Mouse (Mus musculus) lung, embryonic 15.5 days (tissue): ENCODE measurements at regions not wholly inside any gene's neighbourhood (a gene's known extent, or its start where the extent isn't known, plus 50 kb on each side); places are given as distances from the start of the nearest gene placed in this dataset.

Experiments
- ATAC-seq: fragments of 200-750 bp; cut with Nextera tagmentation; 2 replicates; pipeline ENCODE4 v1.8.0; 2017; ENCODE audit warnings: moderate number of reproducible peaks, borderline replicate concordance; ENCODE audit not compliant: low FRiP score, low TSS enrichment; ENCODE audit errors: extremely low read depth
- H3K27ac ChIP-seq: fragments of 300-500 bp; sonication (generic); 2 replicates; pipeline ENCODE4 v1.5.1; 2015; ENCODE audit warnings: moderate library complexity, mild to moderate bottlenecking, inconsistent platforms
- H3K27me3 ChIP-seq: fragments of 300-500 bp; sonication (generic); 2 replicates; pipeline ENCODE4 v1.6.1; 2015; ENCODE audit warnings: inconsistent platforms
- H3K36me3 ChIP-seq: fragments of 300-500 bp; sonication (generic); 2 replicates; pipeline ENCODE4 v1.6.1; 2015; ENCODE audit warnings: inconsistent platforms
- H3K4me1 ChIP-seq: fragments of 300-500 bp; sonication (generic); 2 replicates; pipeline ENCODE4 v1.6.1; 2015; ENCODE audit warnings: inconsistent platforms
- H3K4me2 ChIP-seq: fragments of 300-500 bp; sonication (generic); 2 replicates; pipeline ENCODE4 v1.6.1; 2015; ENCODE audit warnings: inconsistent platforms, mild to moderate bottlenecking, moderate library complexity
- H3K4me3 ChIP-seq: fragments of 300-500 bp; sonication (generic); 2 replicates; pipeline ENCODE4 v1.5.1; 2015; ENCODE audit warnings: mild to moderate bottlenecking, inconsistent platforms
- H3K9ac ChIP-seq: fragments of 300-500 bp; sonication (generic); 2 replicates; pipeline ENCODE4 v1.6.1; 2015; ENCODE audit warnings: inconsistent platforms
- H3K9me3 ChIP-seq: fragments of 300-500 bp; sonication (generic); 2 replicates; pipeline ENCODE4 v1.6.1; 2016; ENCODE audit warnings: inconsistent platforms
- WGBS: fragments of 180-500 bp; shearing (Covaris S2); methylation state at CpG from one replicate; pipeline ENCODE4 v1.1.7; 2015; 5-methylcytosine and 5-hydroxymethylcytosine counted together

DNA sequence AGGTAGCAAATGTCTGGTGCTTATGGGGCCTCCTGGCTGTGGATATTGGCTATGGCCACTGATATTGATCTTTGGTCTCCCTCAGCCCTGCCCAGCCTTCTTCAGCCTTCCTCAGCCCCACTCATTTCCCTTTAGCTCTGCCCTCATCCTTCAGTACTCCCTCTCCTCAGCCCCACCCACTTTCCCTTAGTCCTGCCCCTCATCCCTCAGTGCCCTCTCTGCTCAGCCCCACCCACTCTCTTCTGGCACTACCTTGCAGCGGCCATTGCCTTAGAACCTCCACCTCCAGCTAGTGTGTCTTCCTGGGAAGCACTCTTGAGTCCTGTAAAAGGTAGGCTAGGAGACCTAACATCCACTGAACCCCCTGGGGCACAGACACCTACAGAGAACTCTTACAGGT, 331.9 kb upstream of the Dio3 start:
- no peaks in the 10 kb centered on the region for H3K9me3 ChIP-seq
- 48% methylated on average over 1 of the region's 1 CpGs for WGBS
- H3K4me3 ChIP-seq = no peak overlapping the region
- H3K9ac ChIP-seq = no peak overlapping the region
- H3K36me3 ChIP-seq = no peaks in the 10 kb centered on the region
- no peak for ATAC-seq
- H3K27ac ChIP-seq = no peak overlapping the region
- H3K27me3 ChIP-seq = no peaks in the 10 kb centered on the region
- peaks cover 33% of the 10 kb centered on the region for H3K4me1 ChIP-seq
- no peak overlapping the region for H3K4me2 ChIP-seq

DNA sequence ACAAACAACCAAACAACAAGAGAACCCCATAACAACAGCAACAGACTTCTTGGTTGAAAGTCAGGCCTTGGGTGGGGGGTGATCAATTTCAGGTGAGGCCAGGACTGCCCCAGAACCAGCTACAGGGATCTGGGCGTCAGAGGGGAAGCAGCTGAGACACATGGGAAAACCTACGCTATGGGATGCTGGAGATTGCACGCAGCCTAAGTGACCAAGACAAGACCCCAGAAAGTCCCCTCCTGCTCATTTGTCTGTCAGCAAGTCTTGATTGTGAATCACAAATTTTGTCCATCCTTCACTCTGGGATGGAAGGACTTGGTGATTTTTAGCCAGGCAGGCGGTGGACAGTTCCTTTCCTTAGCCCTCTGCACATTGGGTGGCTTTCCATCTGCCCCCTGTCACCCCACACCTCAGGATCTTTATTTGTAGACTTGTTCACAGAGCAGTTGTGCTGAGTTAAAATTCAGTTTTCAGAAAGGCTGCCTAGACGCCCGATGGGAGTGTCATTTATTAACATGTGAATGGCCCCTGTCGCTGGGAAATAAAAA, 330.9 kb upstream of the Dio3 start:
- H3K9ac ChIP-seq = no peak overlapping the region
- ATAC-seq = peak; percentile 43; the same call in 1 of the 2 replicates
- H3K36me3 ChIP-seq = no peaks in the 10 kb centered on the region
- H3K9me3 ChIP-seq = no peaks in the 10 kb centered on the region
- no peak overlapping the region for H3K4me2 ChIP-seq
- H3K27me3 ChIP-seq = no peaks in the 10 kb centered on the region
- H3K4me1 ChIP-seq = peaks cover 33% of the 10 kb centered on the region
- H3K4me3 ChIP-seq = no peak overlapping the region
- 28% methylated on average over 7 of the region's 7 CpGs for WGBS
- peak overlapping the region; percentile 13; the same call in 1 of the 2 replicates for H3K27ac ChIP-seq

DNA sequence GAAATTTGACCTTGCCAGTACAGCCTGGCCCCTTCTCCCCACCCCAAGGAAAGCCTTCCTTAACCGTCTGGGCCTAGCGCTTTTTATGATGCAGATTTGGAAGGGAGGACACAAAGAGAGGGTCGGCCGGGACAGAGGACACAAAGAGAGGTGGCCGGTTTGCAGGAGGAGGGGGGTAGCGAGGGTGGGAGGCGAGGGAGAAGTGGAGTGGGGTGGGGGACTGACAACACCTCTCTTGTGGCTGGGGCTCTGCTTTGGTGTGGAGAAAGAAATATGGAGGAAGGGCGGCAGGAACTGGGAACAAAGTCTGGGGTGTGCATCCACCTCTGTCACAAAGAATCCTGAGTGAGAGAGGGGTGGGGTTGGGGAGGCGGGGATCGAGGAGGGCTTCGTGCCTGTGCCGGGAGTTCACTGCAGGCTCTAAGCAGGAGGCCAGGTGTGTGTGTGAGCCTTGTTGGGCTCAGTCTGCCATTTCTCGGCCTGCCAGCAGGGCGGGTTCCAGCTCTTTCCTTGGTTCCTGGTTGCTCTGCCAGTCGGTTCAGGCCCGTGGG, 330.4 kb upstream of the Dio3 start:
- WGBS = 19% methylated on average over 16 of the region's 16 CpGs
- no peaks in the 10 kb centered on the region for H3K36me3 ChIP-seq
- ATAC-seq = peak; percentile 15; the same call in 1 of the 2 replicates
- H3K4me3 ChIP-seq = no peak overlapping the region
- H3K27ac ChIP-seq = no peak overlapping the region
- H3K9me3 ChIP-seq = no peaks in the 10 kb centered on the region
- no peak overlapping the region for H3K4me2 ChIP-seq
- H3K27me3 ChIP-seq = no peaks in the 10 kb centered on the region
- peaks cover 33% of the 10 kb centered on the region for H3K4me1 ChIP-seq
- no peak overlapping the region for H3K9ac ChIP-seq

DNA sequence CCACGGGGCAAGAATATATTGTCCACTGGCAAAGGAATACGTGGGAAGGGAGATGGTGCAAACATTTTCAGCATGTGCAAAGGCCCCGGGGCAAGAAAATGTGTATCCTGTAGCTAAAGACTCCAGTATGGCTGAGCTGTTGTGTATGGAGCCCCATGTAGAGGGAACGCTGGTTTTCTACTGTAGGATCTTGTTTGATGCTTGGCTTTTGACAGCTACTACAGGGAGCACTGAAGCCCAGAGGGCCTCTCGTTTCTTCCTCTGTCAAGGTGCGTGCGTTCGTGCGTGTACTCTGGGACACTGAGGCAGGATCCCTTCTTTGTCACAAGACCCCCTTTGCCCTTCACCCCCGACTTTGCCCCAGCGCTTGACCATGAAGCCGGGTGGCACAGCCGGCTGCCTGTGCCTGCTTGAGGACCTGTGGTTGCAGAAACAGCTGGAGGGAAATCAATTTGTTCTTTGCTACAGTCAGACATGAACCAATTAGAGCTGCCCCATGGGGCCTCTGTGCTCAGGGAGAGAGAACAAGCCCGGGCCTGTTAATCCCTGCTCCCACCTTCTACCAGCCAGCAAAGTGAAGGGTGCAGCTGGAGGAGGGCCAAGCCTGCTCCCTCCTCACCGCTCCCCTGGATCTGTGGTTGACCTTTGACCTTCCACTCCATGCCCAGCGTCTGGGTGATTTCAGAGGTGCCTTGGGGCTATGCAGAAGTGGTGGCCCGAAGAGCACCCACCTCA, 329.5 kb upstream of the Dio3 start:
- H3K4me3 ChIP-seq = no peak overlapping the region
- H3K9me3 ChIP-seq = no peaks in the 10 kb centered on the region
- 78% methylated on average over 17 of the region's 17 CpGs for WGBS
- ATAC-seq = no peak
- H3K27ac ChIP-seq = no peak overlapping the region
- peaks cover 33% of the 10 kb centered on the region for H3K4me1 ChIP-seq
- H3K27me3 ChIP-seq = no peaks in the 10 kb centered on the region
- no peak overlapping the region for H3K9ac ChIP-seq
- no peak overlapping the region for H3K4me2 ChIP-seq
- no peaks in the 10 kb centered on the region for H3K36me3 ChIP-seq

DNA sequence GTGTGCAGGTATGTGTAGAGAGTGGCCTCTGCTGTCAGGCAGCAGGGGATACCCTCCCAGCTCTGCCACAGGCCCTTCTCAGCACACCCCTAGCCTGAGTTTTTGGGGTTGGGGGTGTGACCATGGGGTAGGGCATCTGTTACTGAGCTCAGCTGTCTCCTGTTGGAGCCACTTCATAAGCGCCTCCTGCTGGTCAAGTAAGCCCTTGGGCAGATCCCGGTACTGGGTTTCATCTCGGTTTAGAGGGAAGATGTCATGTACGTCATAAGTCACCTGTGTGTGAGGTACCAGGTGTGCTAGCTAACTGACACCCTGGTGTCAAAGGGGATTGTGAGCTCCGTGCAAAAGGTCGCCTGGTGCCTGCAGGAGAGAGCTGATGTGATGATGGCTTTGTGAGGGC, 328.2 kb upstream of the Dio3 start:
- Histone ChIP-seq H3K4me3 (no peak overlapping the region), H3K9ac (no peak overlapping the region), H3K27me3 (no peaks in the 10 kb centered on the region), H3K27ac (no peak overlapping the region), H3K9me3 (no peaks in the 10 kb centered on the region), H3K4me2 (no peak overlapping the region), H3K36me3 (no peaks in the 10 kb centered on the region), H3K4me1 (peaks cover 26% of the 10 kb centered on the region)
- no peak for ATAC-seq
- WGBS = 46% methylated on average over 6 of the region's 6 CpGs

DNA sequence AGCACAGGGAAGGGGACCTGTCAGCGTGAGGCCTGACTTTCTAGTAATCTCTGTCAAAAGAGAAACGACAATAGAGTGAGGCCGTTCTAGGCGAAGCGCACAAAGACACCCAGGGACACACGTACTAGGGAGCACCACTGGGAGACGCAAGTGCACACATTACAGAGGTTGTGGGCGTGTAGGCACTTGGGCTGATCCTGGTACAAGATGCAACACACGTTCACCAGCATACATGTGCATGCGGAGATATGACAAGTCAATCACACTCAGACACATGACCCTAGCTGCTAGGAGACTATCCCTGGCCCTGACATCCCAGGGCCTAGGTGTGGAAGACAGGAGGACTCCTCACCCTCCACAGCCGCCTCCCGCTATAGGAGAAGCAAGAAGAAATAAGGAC, 327.4 kb upstream of the Dio3 start:
- H3K9ac ChIP-seq = no peak overlapping the region
- no peaks in the 10 kb centered on the region for H3K27me3 ChIP-seq
- H3K4me2 ChIP-seq = no peak overlapping the region
- H3K9me3 ChIP-seq = no peaks in the 10 kb centered on the region
- H3K4me1 ChIP-seq = peaks cover 18% of the 10 kb centered on the region
- ATAC-seq = no peak
- no peaks in the 10 kb centered on the region for H3K36me3 ChIP-seq
- H3K27ac ChIP-seq = no peak overlapping the region
- H3K4me3 ChIP-seq = no peak overlapping the region
- WGBS = 83% methylated on average over 12 of the region's 12 CpGs

DNA sequence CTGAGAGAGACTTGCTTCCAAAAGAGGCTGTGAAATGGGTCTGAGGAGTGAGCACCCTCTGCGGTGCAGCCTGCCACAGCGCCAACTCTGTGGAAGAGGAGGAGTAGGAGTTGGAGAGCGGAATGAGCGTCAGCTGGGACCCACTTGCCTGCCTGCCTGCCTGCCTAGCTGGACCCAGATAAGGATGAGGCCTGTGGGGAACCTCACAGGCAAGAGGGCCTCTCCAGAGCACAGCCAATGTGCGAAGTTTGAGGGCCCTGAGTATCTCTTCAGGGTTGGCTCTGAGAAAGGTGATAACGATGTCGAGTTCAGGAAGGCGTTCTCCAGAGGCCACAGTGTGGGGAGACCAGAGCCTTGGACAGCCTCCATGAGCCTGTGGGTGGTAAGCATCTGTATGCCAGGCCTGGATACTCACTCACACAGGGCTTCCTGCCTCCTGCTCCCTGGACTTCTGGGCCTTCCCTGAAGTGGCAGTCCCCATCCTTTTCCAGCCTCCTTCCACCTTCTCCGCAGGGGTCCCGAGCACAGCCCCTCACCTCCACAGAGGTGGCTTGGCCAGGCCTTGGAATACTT, 326.9 kb upstream of the Dio3 start:
- ATAC-seq = no peak
- H3K9me3 ChIP-seq = no peaks in the 10 kb centered on the region
- no peak overlapping the region for H3K4me2 ChIP-seq
- no peaks in the 10 kb centered on the region for H3K27me3 ChIP-seq
- H3K36me3 ChIP-seq = no peaks in the 10 kb centered on the region
- no peak overlapping the region for H3K9ac ChIP-seq
- no peak overlapping the region for H3K27ac ChIP-seq
- H3K4me3 ChIP-seq = no peak overlapping the region
- 65% methylated on average over 10 of the region's 10 CpGs for WGBS
- H3K4me1 ChIP-seq = peaks cover 14% of the 10 kb centered on the region; the same call in 1 of the 2 replicates

DNA sequence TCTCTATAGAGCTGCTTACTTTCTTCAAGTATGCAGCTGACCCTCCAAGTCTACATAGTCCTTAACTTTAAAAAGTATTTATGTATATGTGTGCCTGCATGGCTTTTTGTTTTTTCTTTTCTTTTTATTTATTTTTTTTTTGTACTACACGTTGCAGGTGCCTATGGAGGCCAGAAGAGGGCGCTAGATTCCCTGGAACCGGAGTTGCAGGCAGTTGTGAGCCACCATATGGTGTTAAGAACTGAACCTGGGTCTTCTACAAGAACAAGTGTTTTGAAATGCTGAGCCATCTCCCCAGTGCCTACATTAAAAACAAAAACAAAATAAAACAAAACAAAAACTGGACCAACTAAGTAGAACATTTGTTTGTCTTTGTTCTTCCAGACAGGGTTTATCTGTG, 325.9 kb upstream of the Dio3 start:
- 50% methylated on average over 3 of the region's 3 CpGs for WGBS
- Histone ChIP-seq H3K9ac (no peak overlapping the region), H3K27me3 (no peaks in the 10 kb centered on the region), H3K4me2 (no peak overlapping the region), H3K4me3 (no peak overlapping the region), H3K36me3 (no peaks in the 10 kb centered on the region), H3K27ac (no peak overlapping the region), H3K9me3 (no peaks in the 10 kb centered on the region), H3K4me1 (peaks cover 10% of the 10 kb centered on the region; the same call in 1 of the 2 replicates)
- ATAC-seq = no peak

DNA sequence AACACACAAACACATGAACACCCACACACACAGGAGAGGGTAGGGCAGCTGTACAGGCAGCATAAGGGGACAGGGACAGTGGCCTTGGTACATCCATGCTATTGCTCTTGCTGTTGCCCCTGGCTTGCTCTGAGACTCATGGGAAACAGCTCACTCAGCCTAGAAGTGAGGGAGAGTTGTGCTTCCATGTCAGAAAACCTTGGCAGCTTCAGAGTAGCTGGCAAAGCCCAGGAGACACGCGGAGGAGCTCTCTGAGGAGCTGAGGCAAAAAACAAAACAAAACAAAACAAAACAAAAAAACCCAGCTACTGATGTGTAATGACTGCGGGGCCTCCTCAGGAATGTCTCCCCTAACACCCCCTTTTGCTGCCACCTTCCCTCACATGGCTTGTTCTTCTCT, 321.6 kb upstream of the Dio3 start:
- no peaks in the 10 kb centered on the region for H3K9me3 ChIP-seq
- H3K4me3 ChIP-seq = no peak overlapping the region
- H3K9ac ChIP-seq = no peak overlapping the region
- H3K4me1 ChIP-seq = peaks cover 11% of the 10 kb centered on the region; the same call in 1 of the 2 replicates
- WGBS = 52% methylated on average over 3 of the region's 3 CpGs
- H3K27ac ChIP-seq = no peak overlapping the region
- no peak for ATAC-seq
- no peak overlapping the region for H3K4me2 ChIP-seq
- no peaks in the 10 kb centered on the region for H3K27me3 ChIP-seq
- no peaks in the 10 kb centered on the region for H3K36me3 ChIP-seq

DNA sequence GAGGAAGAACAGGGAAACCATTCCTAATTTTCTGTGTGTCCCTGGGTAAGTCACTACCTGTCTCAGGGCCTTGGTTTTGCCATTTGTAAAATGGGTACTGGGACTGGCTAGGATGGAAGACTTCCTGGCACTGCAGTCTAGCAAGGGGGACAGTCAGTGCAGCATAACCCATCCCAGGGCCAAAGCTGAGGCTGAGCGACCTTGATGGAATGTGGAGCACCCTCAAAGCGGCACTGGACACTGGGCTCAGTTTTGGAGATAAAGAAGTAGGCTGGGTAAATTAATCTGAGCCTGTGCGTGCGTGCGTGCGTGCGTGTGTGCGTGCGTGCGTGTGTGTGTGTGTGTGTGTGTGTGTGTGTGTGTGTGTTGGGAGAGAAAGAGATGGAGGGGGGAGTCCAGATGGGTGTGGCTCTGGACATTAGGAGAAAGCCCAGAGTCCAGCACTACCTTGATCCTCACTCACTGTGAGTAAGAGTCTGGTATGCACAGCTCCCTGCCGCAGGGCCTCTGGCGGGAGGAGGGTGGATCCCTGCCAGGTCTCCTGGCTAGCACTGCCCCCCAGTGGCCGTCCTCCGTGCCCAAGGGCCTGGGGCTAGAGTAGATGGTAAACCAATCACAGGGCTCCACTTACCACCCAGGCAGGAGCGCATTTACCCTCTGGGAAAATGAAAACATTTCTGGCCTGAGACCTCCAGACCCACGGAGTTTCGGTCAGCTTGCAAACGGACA, 320.3 kb upstream of the Dio3 start:
- H3K4me3 ChIP-seq = no peak overlapping the region

DNA sequence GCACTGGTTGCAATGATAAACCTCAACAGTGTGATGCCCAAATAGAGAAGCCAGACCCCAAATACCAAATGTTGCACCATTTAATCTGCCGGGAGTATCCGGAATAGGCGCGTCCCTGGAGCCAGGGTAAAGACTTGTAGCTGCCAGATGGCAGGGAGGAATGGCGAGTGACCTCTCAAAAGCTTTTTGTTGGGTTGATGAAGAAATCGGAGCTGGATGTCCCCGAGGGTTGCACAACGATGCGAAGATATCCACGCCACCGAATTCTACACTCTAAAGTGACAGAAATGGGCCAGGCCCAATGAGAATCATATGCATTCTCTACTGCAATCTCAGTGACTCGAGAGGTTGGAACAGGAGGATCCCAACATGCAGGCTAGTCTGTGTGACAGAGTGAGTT, 312.1 kb upstream of the Dio3 start:
- WGBS = 79% methylated on average over 12 of the region's 12 CpGs
- no peak overlapping the region for H3K27ac ChIP-seq
- H3K4me3 ChIP-seq = no peak overlapping the region
- no peak for ATAC-seq
- H3K27me3 ChIP-seq = no peaks in the 10 kb centered on the region
- H3K36me3 ChIP-seq = no peaks in the 10 kb centered on the region
- no peak overlapping the region for H3K9ac ChIP-seq
- no peak overlapping the region for H3K4me2 ChIP-seq
- H3K4me1 ChIP-seq = no peaks in the 10 kb centered on the region
- no peaks in the 10 kb centered on the region for H3K9me3 ChIP-seq

More for the DNA sequence above, 320.3 kb upstream of the Dio3 start:
- H3K4me1 ChIP-seq = peaks cover 11% of the 10 kb centered on the region; the same call in 1 of the 2 replicates
- no peaks in the 10 kb centered on the region for H3K27me3 ChIP-seq
- no peak overlapping the region for H3K9ac ChIP-seq
- no peak overlapping the region for H3K4me2 ChIP-seq
- ATAC-seq = peak; percentile 86
- no peak overlapping the region for H3K27ac ChIP-seq
- WGBS = 40% methylated on average over 18 of the region's 18 CpGs
- no peaks in the 10 kb centered on the region for H3K36me3 ChIP-seq
- H3K9me3 ChIP-seq = no peaks in the 10 kb centered on the region

DNA sequence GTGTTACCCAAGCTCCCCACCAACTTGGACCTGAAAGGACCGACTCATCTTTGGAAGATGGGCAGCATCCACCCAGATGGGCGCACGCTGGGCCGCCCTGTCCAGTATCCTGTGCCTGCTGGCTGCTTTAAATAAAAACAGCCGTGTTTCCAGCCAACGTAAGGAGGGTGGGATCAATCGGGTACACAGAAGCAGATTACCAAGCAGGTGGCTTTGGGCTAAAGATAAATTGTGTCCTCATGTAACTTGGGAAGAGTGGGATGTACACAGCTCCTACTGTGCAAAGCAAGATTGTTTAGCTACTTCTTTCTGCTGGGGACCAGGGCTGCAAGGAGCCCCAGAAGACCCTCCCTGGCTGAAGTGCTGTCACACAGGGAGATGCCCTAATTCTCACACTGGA, 310.6 kb upstream of the Dio3 start:
- WGBS = 89% methylated on average over 7 of the region's 7 CpGs
- no peak overlapping the region for H3K4me2 ChIP-seq
- no peaks in the 10 kb centered on the region for H3K9me3 ChIP-seq
- H3K36me3 ChIP-seq = no peaks in the 10 kb centered on the region
- no peak for ATAC-seq
- H3K4me1 ChIP-seq = no peaks in the 10 kb centered on the region
- H3K27me3 ChIP-seq = no peaks in the 10 kb centered on the region
- no peak overlapping the region for H3K27ac ChIP-seq
- no peak overlapping the region for H3K9ac ChIP-seq
- H3K4me3 ChIP-seq = no peak overlapping the region
